Mouse (Mus musculus) kidney, postnatal 0 days (tissue): Measurements from ENCODE around the gene Fxyd6. TPM values are rescaled to one million over a fixed set of nuclear protein-coding genes. Genes with fewer than 3 reads are reported as not detected.
A peak's percentile ranks its signal among the peaks of the same experiment; 100 is the strongest.

Source experiments
- ATAC-seq: fragments of 200-750 bp; cut with Nextera tagmentation; replicated peaks from 2 replicates; pipeline ENCODE4 v1.8.0; 2017; ENCODE audit warnings: low read depth, moderate number of reproducible peaks, moderate TSS enrichment, moderate library complexity; ENCODE audit not compliant: low FRiP score
- DNase-seq: peaks from one replicate; pipeline ENCODE4 v3.0.0-alpha.2; 2016; ENCODE audit warnings: low spot score
- H3K27ac ChIP-seq: fragments of 300-500 bp; sonication (generic); 2 replicates; pipeline ENCODE4 v1.5.1; 2014; ENCODE audit warnings: mild to moderate bottlenecking
- H3K27me3 ChIP-seq: fragments of 300-500 bp; sonication (generic); 2 replicates; pipeline ENCODE4 v1.6.1; 2014; ENCODE audit warnings: low read length, mixed read lengths; ENCODE audit not compliant: insufficient read depth
- H3K36me3 ChIP-seq: fragments of 300-500 bp; sonication (generic); 2 replicates; pipeline ENCODE4 v1.6.1; 2014; ENCODE audit warnings: low read length, mixed read lengths; ENCODE audit not compliant: insufficient read depth
- H3K4me1 ChIP-seq: fragments of 300-500 bp; sonication (generic); replicated peaks from 2 replicates; pipeline ENCODE4 v1.6.1; 2014; ENCODE audit warnings: antibody characterized with exemption, low read length, mixed read lengths; ENCODE audit not compliant: insufficient read depth
- H3K4me2 ChIP-seq: fragments of 300-500 bp; sonication (generic); 2 replicates; pipeline ENCODE4 v1.6.1; 2014; ENCODE audit warnings: mild to moderate bottlenecking, low read length, moderate library complexity, mixed read lengths
- H3K4me3 ChIP-seq: fragments of 300-500 bp; sonication (generic); replicated peaks from 2 replicates; pipeline ENCODE4 v1.5.1; 2014; ENCODE audit warnings: low read depth, low read length
- H3K9ac ChIP-seq: fragments of 300-500 bp; sonication (generic); 2 replicates; pipeline ENCODE4 v1.6.1; 2014; ENCODE audit warnings: low read depth, low read length
- H3K9me3 ChIP-seq: fragments of 300-500 bp; sonication (generic); replicated peaks from 2 replicates; pipeline ENCODE4 v1.6.1; 2016; ENCODE audit warnings: low read length, inconsistent platforms, mixed read lengths
- CTCF ChIP-seq: IDR thresholded peaks from 2 replicates; pipeline ENCODE4 v1.5.1; 2016; ENCODE audit warnings: antibody characterized with exemption, low read depth, mild to moderate bottlenecking, moderate library complexity
- WGBS: fragments of 180-500 bp; shearing (Covaris S2); extraction: QIAGEN DNeasy Blood & Tissue Kit; methylation state at CpG from one replicate; pipeline ENCODE4 v1.1.7; 2014; 5-methylcytosine and 5-hydroxymethylcytosine counted together
- polyA plus RNA-seq: library from polyadenylated mRNA; unstranded; fragments of >200 nt; fragmentation: Nextera tagmentation; extraction: Ambion mirVana; gene quantifications from 2 replicates; pipeline ENCODE4 v1.2.1, GENCODE M21; 2015

The Fxyd6 gene
- polyA plus RNA-seq, result 141 and 147 TPM in 2 replicates

DNA sequence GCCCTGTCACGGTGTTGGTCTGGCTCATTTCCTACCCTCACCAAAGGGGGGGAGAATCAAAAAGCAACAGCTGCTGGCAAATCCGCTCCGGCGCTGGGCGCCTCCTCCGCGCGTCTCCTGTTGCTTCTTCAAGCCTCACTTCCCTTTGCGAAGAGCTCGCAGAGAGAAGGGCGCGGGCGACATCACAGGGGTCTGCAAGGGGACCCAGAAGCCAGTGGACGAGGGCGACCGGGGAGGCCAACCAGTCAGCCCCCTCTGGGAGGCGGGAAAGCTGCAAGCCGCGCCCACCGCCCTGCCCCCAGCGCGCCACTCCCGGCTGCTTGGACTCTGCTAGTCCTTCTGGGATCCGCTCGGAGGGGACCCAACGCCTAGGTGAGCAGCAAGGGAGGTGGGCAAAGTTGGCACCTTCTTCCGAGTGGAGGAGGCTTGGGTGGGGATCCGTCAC, at the start of gene Fxyd6:
Fxyd6 (plus strand) TSS at position 69 of the 445 bp plus-strand sequence.
- Histone ChIP-seq H3K27ac (peak within 1 kb of the TSS; percentile 60), H3K9ac (peak within 1 kb of the TSS; percentile 69), H3K4me2 (peak within 1 kb of the TSS; percentile 92), H3K9me3 (no peaks in the 10 kb centered on the region), H3K36me3 (no peaks in the 10 kb centered on the region), H3K4me3 (peak within 1 kb of the TSS; percentile 57), H3K4me1 (peaks cover 16% of the 10 kb centered on the region), H3K27me3 (no peaks in the 10 kb centered on the region)
- under 1% methylated on average over 28 of the region's 28 CpGs for WGBS
- DNase-seq (peak; percentile 90), ATAC-seq (peak; percentile 67)
- TF ChIP-seq CTCF, result no peak

GRCm38 (mm10) chr9:45321465-45321864, 48.5 kb upstream of the Fxyd6 start:
- Histone ChIP-seq H3K9me3 (no peaks in the 10 kb centered on the region), H3K4me1 (0 out of 2 replicates have a peak, but pooled peaks cover 6% of the 10 kb centered on the region), H3K4me2 (no peak overlapping the region), H3K4me3 (no peak overlapping the region), H3K27me3 (no peaks in the 10 kb centered on the region), H3K9ac (no peak overlapping the region), H3K27ac (no peak overlapping the region), H3K36me3 (no peaks in the 10 kb centered on the region)
- ATAC-seq (no peak), DNase-seq (no peak)
- WGBS, result 78% methylated on average over 6 of the region's 6 CpGs
- TF ChIP-seq CTCF, result no peak

GRCm38 (mm10) chr9:45321946-45322430, 48.0 kb upstream of the Fxyd6 start:
- no peak overlapping the region for H3K4me3 ChIP-seq
- WGBS, result 79% methylated on average over 4 of the region's 4 CpGs
- H3K9me3 ChIP-seq, result no peaks in the 10 kb centered on the region
- DNase-seq (no peak), ATAC-seq (no peak)
- no peaks in the 10 kb centered on the region for H3K36me3 ChIP-seq
- no peak overlapping the region for H3K27ac ChIP-seq
- H3K9ac ChIP-seq, result no peak overlapping the region
- no peaks in the 10 kb centered on the region for H3K27me3 ChIP-seq
- TF ChIP-seq CTCF, result no peak
- H3K4me2 ChIP-seq, result no peak overlapping the region
- 0 out of 2 replicates have a peak, but pooled peaks cover 6% of the 10 kb centered on the region for H3K4me1 ChIP-seq

- Histone ChIP-seq H3K36me3 (no peaks in the 10 kb centered on the region), H3K9me3 (no peaks in the 10 kb centered on the region), H3K27me3 (no peaks in the 10 kb centered on the region), H3K4me1 (no peaks in the 10 kb centered on the region), H3K4me2 (no peak overlapping the region), H3K27ac (no peak overlapping the region), H3K4me3 (no peak overlapping the region), H3K9ac (no peak overlapping the region)
- ATAC-seq (no peak), DNase-seq (no peak)
- WGBS, result 87% methylated on average over 9 of the region's 9 CpGs
- TF ChIP-seq CTCF, result no peak
These were observed 43.6 kb upstream of the Fxyd6 start for GRCm38 (mm10) chr9:45326390-45326789.

- Histone ChIP-seq H3K4me1 (no peaks in the 10 kb centered on the region), H3K4me2 (no peak overlapping the region), H3K36me3 (no peaks in the 10 kb centered on the region), H3K9ac (no peak overlapping the region), H3K4me3 (no peak overlapping the region), H3K27me3 (no peaks in the 10 kb centered on the region), H3K9me3 (no peaks in the 10 kb centered on the region), H3K27ac (no peak overlapping the region)
- ATAC-seq, result no peak
- no peak for TF ChIP-seq CTCF
- WGBS, result 90% methylated on average over 4 of the region's 4 CpGs
- DNase-seq, result no peak
These were observed 41.7 kb upstream of the Fxyd6 start for GRCm38 (mm10) chr9:45328263-45328662.

DNA sequence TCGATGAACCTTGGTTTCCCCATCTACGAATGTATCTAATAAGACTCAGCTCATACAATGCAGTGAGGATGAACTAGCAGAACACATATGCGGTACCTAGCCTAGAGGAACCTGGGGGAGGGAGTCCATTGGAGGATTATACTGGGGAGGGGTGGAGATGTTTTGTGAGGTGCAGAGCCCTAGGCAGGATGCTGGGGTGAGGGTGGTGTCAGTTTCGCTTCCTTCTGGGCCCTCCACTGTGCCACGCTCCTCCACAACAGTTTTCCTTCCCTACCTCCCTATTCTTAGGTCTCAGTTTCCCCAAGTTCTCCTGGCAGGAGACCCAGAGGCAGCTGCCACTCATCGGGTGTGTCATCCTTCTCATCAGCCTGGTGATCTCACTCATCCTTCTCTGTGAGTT, 40.4 kb upstream of the Fxyd6 start:
- Histone ChIP-seq H3K4me1 (no peaks in the 10 kb centered on the region), H3K27me3 (no peaks in the 10 kb centered on the region), H3K36me3 (no peaks in the 10 kb centered on the region), H3K9me3 (no peaks in the 10 kb centered on the region), H3K4me2 (no peak overlapping the region), H3K4me3 (no peak overlapping the region), H3K9ac (no peak overlapping the region), H3K27ac (no peak overlapping the region)
- ATAC-seq (no peak), DNase-seq (no peak)
- WGBS, result 86% methylated on average over 6 of the region's 6 CpGs
- no peak for TF ChIP-seq CTCF

DNA sequence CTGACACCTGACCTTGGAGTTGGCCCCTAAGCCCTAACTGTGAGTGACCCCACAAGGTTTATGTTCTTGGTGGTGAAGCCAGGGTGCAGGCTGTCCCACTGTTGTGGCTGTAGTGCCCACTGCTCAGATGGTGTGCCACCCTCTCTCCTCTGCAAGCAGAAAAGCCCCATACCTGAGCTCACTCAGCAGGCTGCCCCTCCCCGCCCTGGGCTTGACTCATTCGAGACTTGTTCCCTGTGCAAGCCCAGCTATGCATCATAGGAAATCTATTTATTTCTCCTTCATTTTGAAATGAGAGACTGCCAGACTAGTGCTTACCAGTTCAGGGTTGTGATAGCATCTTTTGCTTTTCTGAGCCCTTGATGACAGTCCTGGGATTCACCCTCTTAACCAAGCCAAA, 32.6 kb upstream of the Fxyd6 start:
- no peak overlapping the region for H3K9ac ChIP-seq
- no peaks in the 10 kb centered on the region for H3K36me3 ChIP-seq
- no peak overlapping the region for H3K4me3 ChIP-seq
- ATAC-seq (no peak), DNase-seq (no peak)
- no peak overlapping the region for H3K27ac ChIP-seq
- 73% methylated on average over 2 of the region's 2 CpGs for WGBS
- no peaks in the 10 kb centered on the region for H3K27me3 ChIP-seq
- H3K9me3 ChIP-seq, result no peaks in the 10 kb centered on the region
- no peak for TF ChIP-seq CTCF
- H3K4me2 ChIP-seq, result no peak overlapping the region
- no peaks in the 10 kb centered on the region for H3K4me1 ChIP-seq
